Mouse (Mus musculus) frontal cortex, postnatal 14 days (tissue): ENCODE measurements at regions not wholly inside any gene's neighbourhood (a gene's known extent, or its start where the extent isn't known, plus 50 kb on each side); places are given as distances from the start of the nearest gene placed in this dataset.
A peak's percentile ranks its signal among the peaks of the same experiment; 100 is the strongest.

Experiments used
- DNase-seq, 2 experiments: peaks; one replicate each; pipeline ENCODE4 v3.0.0; 2022; ENCODE audit warnings: low spot score in 2 of 2

- no peak for DNase-seq
Observed at GRCm38 (mm10) chr4:70844742-70845141, 309.9 kb upstream of the Megf9 start.

- DNase-seq = no peak
Observed at GRCm38 (mm10) chr4:70810956-70811316, 276.1 kb upstream of the Megf9 start.

GRCm38 (mm10) chr4:70810311-70810955 is 275.6 kb upstream of the Megf9 start:
- no peak for DNase-seq

- no peak for DNase-seq
Observed at GRCm38 (mm10) chr4:70804925-70805342, 270.1 kb upstream of the Megf9 start.

- no peak for DNase-seq
Observed at GRCm38 (mm10) chr4:70798483-70798882, 263.7 kb upstream of the Megf9 start.

- DNase-seq = no peak
Observed at GRCm38 (mm10) chr4:70797935-70798334, 263.1 kb upstream of the Megf9 start.

GRCm38 (mm10) chr4:70783487-70783886 is 248.7 kb upstream of the Megf9 start:
- no peak for DNase-seq

GRCm38 (mm10) chr4:70781591-70781990 is 246.8 kb upstream of the Megf9 start:
- DNase-seq = no peak

- no peak for DNase-seq
Observed at GRCm38 (mm10) chr4:70776273-70776672, 241.5 kb upstream of the Megf9 start.

GRCm38 (mm10) chr4:70743425-70743824 is 208.6 kb upstream of the Megf9 start:
- DNase-seq = no peak

- DNase-seq = no peak
Observed at GRCm38 (mm10) chr4:70742002-70742401, 207.2 kb upstream of the Megf9 start.

GRCm38 (mm10) chr4:70741121-70741520 is 206.3 kb upstream of the Megf9 start:
- DNase-seq = no peak

GRCm38 (mm10) chr4:70709126-70709689 is 174.4 kb upstream of the Megf9 start:
- DNase-seq = no peak

DNA sequence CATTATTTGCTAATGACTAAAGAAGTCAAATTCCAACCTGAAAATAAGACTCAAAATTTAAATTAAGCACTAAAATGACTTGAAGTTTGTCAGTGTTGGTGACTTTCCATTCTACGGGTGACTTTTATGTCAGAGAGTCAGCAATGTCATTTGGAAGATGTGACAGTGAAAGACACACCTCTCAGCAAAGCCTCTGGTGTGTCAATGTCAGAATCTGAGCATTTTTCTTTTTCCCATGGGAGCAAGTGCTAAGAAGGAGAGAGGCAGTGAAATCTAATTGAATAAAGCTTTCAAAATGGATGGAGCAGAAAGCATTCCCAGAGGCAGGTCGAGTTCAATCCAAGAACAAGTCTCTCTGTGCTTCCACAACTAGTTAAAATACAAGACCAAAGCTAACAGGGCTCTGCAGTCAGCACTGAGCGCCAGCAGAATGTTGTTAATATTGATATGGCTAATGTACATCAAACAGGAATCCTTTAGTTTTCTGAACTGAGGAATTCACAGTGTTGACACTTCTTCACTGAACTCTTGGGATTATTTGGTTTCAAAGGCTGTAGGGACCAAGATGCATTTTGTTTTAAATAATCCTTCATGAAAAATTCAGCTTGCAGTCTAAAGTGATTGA is 170.4 kb upstream of the Megf9 start:
- DNase-seq = no peak

DNA sequence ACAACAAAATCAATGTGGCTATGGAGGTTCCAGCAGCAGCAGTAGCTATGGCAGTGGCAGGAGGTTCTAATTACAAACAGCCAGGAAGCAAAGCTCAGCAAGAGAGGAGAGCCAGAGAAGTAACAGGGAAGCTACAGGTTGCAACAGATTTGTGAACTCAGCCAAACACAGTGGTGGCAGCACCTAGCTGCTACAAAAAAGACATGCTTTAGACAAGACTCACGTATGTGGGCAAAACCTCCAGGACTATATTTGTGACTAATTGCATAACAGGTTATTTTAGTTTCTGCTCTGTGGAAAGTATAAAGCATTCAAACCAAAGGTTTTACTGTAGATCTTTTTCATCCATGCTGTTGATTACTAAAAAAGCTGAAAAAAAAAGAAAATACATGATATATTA is 166.1 kb upstream of the Megf9 start:
- DNase-seq = no peak

DNA sequence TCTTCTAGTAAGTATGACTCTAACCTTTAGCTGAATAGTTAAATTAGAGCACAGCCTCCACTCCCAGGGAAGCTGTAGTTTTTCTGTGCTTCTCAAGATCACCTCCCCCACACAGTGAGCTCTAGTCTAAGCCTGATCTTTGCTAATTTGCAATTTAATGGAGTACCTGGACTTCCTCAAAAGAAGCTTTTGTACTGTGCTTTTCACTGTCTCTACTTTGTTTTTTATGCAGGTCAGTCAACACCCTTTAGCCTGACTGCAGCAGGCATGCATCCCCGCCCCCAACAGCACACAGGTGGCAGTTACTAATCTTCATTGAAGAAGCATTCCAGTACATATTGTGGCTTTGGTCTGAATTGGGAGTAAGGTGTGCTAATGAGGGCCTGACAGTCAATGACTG is 129.4 kb upstream of the Megf9 start:
- DNase-seq = no peak

- DNase-seq = no peak
Observed at GRCm38 (mm10) chr4:70621431-70621837, 86.6 kb upstream of the Megf9 start.

GRCm38 (mm10) chr4:70619636-70620287 is 85.0 kb upstream of the Megf9 start:
- DNase-seq = no peak

DNA sequence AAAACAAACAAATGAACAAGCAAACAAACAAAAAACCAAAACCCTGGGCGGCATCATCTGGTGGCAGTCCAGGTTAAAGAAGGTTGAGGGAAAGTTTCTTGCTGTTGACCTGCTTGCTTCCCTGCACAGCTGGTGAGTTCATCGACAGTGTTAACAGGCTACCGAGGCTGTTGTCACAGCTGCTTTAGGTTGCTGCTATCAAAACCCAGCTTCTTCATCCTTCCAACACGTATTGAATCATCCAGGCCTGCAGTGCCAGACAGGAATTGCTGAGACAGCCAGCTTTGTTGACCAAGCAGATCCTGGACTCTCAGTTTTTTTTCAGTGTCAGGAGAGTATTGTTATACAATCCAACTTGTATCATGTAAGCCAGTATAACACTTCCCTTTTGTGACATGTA is 81.0 kb upstream of the Megf9 start:
- DNase-seq = no peak

DNA sequence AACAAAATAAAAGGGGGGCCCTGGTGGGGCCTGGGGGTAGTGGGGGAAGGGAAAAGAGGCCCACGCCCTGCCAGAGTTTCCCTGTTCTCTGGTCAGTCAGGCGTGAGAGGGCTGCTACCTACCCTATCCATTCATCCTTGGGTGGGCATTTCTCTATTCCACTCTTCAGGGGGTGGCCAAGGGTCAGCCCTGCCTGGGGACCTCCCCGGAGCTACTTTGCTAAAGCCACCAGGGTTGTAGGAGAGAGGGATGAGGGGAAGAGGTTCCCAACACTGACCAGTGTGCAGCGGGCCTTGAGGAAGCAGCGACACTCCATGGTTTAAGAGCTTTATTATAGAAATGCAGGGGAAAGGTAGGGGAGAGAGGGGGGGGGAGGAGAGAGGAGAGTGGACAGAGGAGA is 79.6 kb upstream of the Megf9 start:
- DNase-seq = no peak

DNA sequence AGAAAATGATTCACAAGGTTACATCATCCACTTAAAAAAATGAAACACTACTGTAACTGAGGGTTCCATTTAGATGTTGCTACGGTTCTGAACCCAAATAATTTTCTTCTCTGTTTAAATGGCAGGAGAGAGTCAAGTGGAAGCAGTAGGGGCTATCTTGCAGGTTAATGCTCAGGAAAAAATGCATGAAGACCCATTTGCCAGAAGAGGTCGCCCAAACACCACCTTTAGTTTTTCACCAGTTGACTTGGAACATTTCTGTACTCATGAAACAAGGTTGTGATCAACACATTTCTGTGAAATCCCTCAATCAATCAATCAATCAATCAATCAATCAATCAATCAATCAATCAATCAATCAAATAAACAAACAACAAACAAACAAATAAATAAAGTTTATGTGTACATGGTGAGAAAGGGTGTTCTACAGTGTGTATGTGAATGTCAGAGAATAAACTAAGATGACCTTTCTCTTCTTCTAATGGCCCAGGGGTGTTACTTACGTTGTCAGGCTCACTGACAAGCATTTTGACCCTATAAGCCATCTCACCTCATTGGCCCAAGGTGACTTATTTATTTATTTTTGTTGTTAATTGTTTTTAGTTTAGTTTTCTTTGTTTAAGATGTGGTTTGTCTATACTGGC is 68.5 kb upstream of the Megf9 start:
- peak in 1 of 2 experiments; percentile 28 for DNase-seq

- no peak for DNase-seq
Observed at GRCm38 (mm10) chr4:70601301-70601700, 66.5 kb upstream of the Megf9 start.
